In genomic region chr2:165791657-165792056, GRCm38 (mm10) we compare ENCODE assay signal across 8 mouse cellular contexts.
DNase-seq lines count a peak whose midpoint lies in the region; ATAC-seq lines count a peak whose summit lies in the region.

No protein-coding gene starts in this region.

- H3K27me3 ChIP-seq in forebrain, embryonic 10.5 days (ENCODE audit: poor library complexity, severe bottlenecking): no peaks in the 10 kb centered on the region
- no peaks in the 10 kb centered on the region for H3K27me3 ChIP-seq in hindbrain, embryonic 15.5 days
- H3K27me3 ChIP-seq in liver, embryonic 13.5 days: no peaks in the 10 kb centered on the region

- peak; percentile 52 for DNase-seq in urinary bladder, postnatal 25 days (ENCODE audit: low spot score)
- DNase-seq in urinary bladder, postnatal 10 days (ENCODE audit: low spot score): no peak
- DNase-seq in adrenal gland, postnatal 36 days: peak; percentile 62 to 74
- peak; percentile 63 for DNase-seq in forebrain, embryonic 10.5 days (ENCODE audit: extremely low spot score, low spot score)
- peak; percentile 35 for DNase-seq in liver, embryonic 13.5 days
- DNase-seq in natural killer cell, adult 2 months (ENCODE audit: low spot score in 2 of 2): peak; percentile 53 to 67
- DNase-seq in thymus, postnatal 4 days: peak; percentile 82

- H3K9me3 ChIP-seq in forebrain, embryonic 10.5 days: no peaks in the 10 kb centered on the region
- H3K9me3 ChIP-seq in hindbrain, embryonic 15.5 days: no peaks in the 10 kb centered on the region
- no peaks in the 10 kb centered on the region for H3K9me3 ChIP-seq in liver, embryonic 13.5 days (replicated peaks)

- H3K36me3 ChIP-seq in forebrain, embryonic 10.5 days (replicated peaks): peaks cover 98% of the 10 kb centered on the region
- H3K36me3 ChIP-seq in hindbrain, embryonic 15.5 days: peaks cover 63% of the 10 kb centered on the region
- peaks cover 97% of the 10 kb centered on the region for H3K36me3 ChIP-seq in liver, embryonic 13.5 days

- no peak overlapping the region for H3K4me2 ChIP-seq in hindbrain, embryonic 15.5 days
- H3K4me2 ChIP-seq in liver, embryonic 13.5 days: no peak overlapping the region

- H3K27ac ChIP-seq in forebrain, embryonic 10.5 days: no peak overlapping the region
- H3K27ac ChIP-seq in hindbrain, embryonic 15.5 days (replicated peaks): peak overlapping the region; percentile 56; the same call in 1 of the 2 replicates
- no peak overlapping the region for H3K27ac ChIP-seq in liver, embryonic 13.5 days

- WGBS in forebrain, embryonic 10.5 days: 69% methylated on average over 9 of the region's 9 CpGs
- 62% methylated on average over 9 of the region's 9 CpGs for WGBS in hindbrain, embryonic 15.5 days
- 60% methylated on average over 9 of the region's 9 CpGs for WGBS in liver, embryonic 13.5 days (ENCODE audit: insufficient replicate concordance)

- H3K4me3 ChIP-seq in forebrain, embryonic 10.5 days: no peak overlapping the region
- no peak overlapping the region for H3K4me3 ChIP-seq in hindbrain, embryonic 15.5 days
- no peak overlapping the region for H3K4me3 ChIP-seq in liver, embryonic 13.5 days (replicated peaks)

- peaks cover 8% of the 10 kb centered on the region for H3K4me1 ChIP-seq in forebrain, embryonic 10.5 days
- peaks cover 22% of the 10 kb centered on the region for H3K4me1 ChIP-seq in hindbrain, embryonic 15.5 days (replicated peaks)
- peaks cover 15% of the 10 kb centered on the region for H3K4me1 ChIP-seq in liver, embryonic 13.5 days (replicated peaks)

- no peak overlapping the region for H3K9ac ChIP-seq in hindbrain, embryonic 15.5 days
- H3K9ac ChIP-seq in liver, embryonic 13.5 days: no peak overlapping the region

- peak; percentile 60; the same call in 1 of the 2 replicates for ATAC-seq in hindbrain, embryonic 15.5 days (ENCODE audit: low FRiP score, low read depth)
- ATAC-seq in liver, embryonic 13.5 days (ENCODE audit: low read depth): 0 out of 2 replicates have a peak, but pooled peaks have one; percentile 11
